Comparison of ENCODE assay signal across 34 mouse cellular contexts in the genomic region with DNA sequence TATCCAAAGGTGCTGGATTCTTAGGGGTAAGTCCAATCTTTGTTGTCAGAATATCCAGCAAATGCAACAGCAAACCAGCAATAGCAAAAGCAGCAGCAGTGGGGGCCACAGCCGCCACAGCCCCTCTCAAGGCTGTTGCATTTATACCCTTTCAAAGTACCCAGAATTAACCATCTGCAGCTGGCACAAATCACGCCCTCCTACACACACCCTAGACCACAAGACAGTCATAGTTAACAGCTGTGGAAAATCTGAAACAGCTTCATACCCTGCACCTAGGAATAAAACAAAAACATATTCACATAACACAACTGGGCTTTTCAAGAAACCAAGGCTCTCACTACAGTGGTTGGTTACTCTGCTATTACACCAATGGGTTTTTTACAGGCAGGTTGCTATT. TPM values are rescaled to one million over a fixed set of nuclear protein-coding genes. Genes with fewer than 3 reads are reported as not detected.
DNase-seq lines count a peak whose midpoint lies in the region; ATAC-seq lines count a peak whose summit lies in the region.
"Had no signal": no experiment of that assay in that cellular context is flagged by ENCODE, and none has a peak within 500 bp of the region (broad histone marks: within the 10 kb centered on the region; RNA-seq: fewer than 3 reads in every experiment).

No protein-coding gene starts in this region.

- H3K9ac ChIP-seq in embryonic facial prominence, embryonic 14.5 days (ENCODE audit: low read depth, low read length): no peak overlapping the region
- H3K9ac ChIP-seq: heart, embryonic 13.5 days; hindbrain, embryonic 14.5 days; kidney, embryonic 15.5 days; limb, embryonic 15.5 days; liver, embryonic 13.5 days; neural tube, embryonic 12.5 days had no signal

- DNase-seq in left cerebral cortex, postnatal 25 days (ENCODE audit: low spot score in 2 of 2): peak; percentile 12 to 15
- no peak for DNase-seq in left cerebral cortex, adult 11 months (ENCODE audit: low spot score)
- DNase-seq in NIH3T3 (ENCODE audit: low read depth): peak; percentile 5
- DNase-seq in embryonic facial prominence, embryonic 14.5 days (ENCODE audit: low spot score): peak; percentile 28
- DNase-seq in c-Kit-positive CD71-positive TER-119-positive erythroid progenitor cells, embryonic 14.5 days (ENCODE audit: low spot score): no peak
- DNase-seq in lung, adult 18-20 months: no peak
- no peak for DNase-seq in urinary bladder, adult 18-20 months (ENCODE audit: low spot score in 2 of 2)
- DNase-seq: adrenal gland, postnatal 14 days; cerebellum, adult 8-10 months; cerebellum, postnatal 25 days; embryo, embryonic 11 days; gastrocnemius, adult 2 months; heart, postnatal 10 days; kidney, adult 18-20 months; kidney, postnatal 25 days; liver, embryonic 13.5 days; lung, adult 2 months; lung, postnatal 10 days; midbrain, embryonic 14.5 days; right cerebral cortex, adult 18-20 months; spleen, adult 18-20 months; thymus, adult 18-20 months; thymus, postnatal 25 days had no signal

- intact Hi-C loops in left cerebral cortex, postnatal 25 days (cut with DNase I): no loop called here

- no peak overlapping the region for H3K4me3 ChIP-seq in embryonic facial prominence, embryonic 14.5 days (ENCODE audit: low read depth, low read length)
- H3K4me3 ChIP-seq: gastrocnemius, adult 2 months; heart, embryonic 13.5 days; kidney, embryonic 15.5 days; left cerebral cortex, adult 2 months; limb, embryonic 15.5 days; liver, embryonic 13.5 days; neural tube, embryonic 12.5 days had no signal

- H3K4me1 ChIP-seq in embryonic facial prominence, embryonic 14.5 days (ENCODE audit: control insufficient read depth, insufficient read depth, low read length): no peaks in the 10 kb centered on the region
- H3K4me1 ChIP-seq: heart, embryonic 13.5 days; kidney, embryonic 15.5 days; limb, embryonic 15.5 days; liver, embryonic 13.5 days; neural tube, embryonic 12.5 days had no signal

- H3K27ac ChIP-seq in embryonic facial prominence, embryonic 14.5 days (replicated peaks; ENCODE audit: low read depth, low read length): peak overlapping the region; percentile 21
- H3K27ac ChIP-seq: gastrocnemius, adult 2 months; heart, embryonic 13.5 days; hindbrain, embryonic 14.5 days; kidney, embryonic 15.5 days; left cerebral cortex, adult 2 months; limb, embryonic 15.5 days; liver, embryonic 13.5 days; macrophage; neural tube, embryonic 12.5 days had no signal

- ATAC-seq in embryonic facial prominence, embryonic 14.5 days (ENCODE audit: low read depth): peak; percentile 53; the same call in 1 of the 2 replicates
- ATAC-seq: forebrain, embryonic 14.5 days; inflammation-experienced regulatory T-cells, adult 6 months; Patski had no signal

- 47% methylated on average over 2 of the region's 2 CpGs for WGBS in embryonic facial prominence, embryonic 14.5 days

- H3K36me3 ChIP-seq in embryonic facial prominence, embryonic 14.5 days (ENCODE audit: control insufficient read depth, insufficient read depth, low read length): peaks cover 53% of the 10 kb centered on the region

- no peaks in the 10 kb centered on the region for H3K27me3 ChIP-seq in embryonic facial prominence, embryonic 14.5 days (replicated peaks; ENCODE audit: control insufficient read depth, insufficient read depth, low read length)
- H3K27me3 ChIP-seq: heart, embryonic 13.5 days; kidney, embryonic 15.5 days; limb, embryonic 15.5 days; liver, embryonic 13.5 days; neural tube, embryonic 12.5 days; Patski had no signal

- no peaks in the 10 kb centered on the region for H3K9me3 ChIP-seq in embryonic facial prominence, embryonic 14.5 days (ENCODE audit: control insufficient read depth, low read length)
- H3K9me3 ChIP-seq: G1E; heart, embryonic 13.5 days; kidney, embryonic 15.5 days; limb, embryonic 15.5 days; liver, embryonic 13.5 days; neural tube, embryonic 12.5 days had no signal

- H3K4me2 ChIP-seq in embryonic facial prominence, embryonic 14.5 days (ENCODE audit: low read depth, low read length): no peak overlapping the region
- H3K4me2 ChIP-seq: heart, embryonic 13.5 days; hindbrain, embryonic 14.5 days; kidney, embryonic 15.5 days; limb, embryonic 15.5 days; liver, embryonic 13.5 days; neural tube, embryonic 12.5 days had no signal

RNA-seq across cellular contexts. Expression of a gene that starts 34.6 kb away (rescaled TPM):
- 1 to 10 TPM; 4.9 to 5.5 TPM for total RNA-seq in left cerebral cortex, postnatal 25 days (2021)
- 76.9 and 89.2 TPM in 2 replicates for polyA plus RNA-seq in embryonic facial prominence, embryonic 14.5 days (2014; fragmentation: Nextera tagmentation; extraction: Ambion mirVana)

RNA-seq across cellular contexts. Expression of a gene that starts 49.4 kb away (rescaled TPM):
- total RNA-seq in left cerebral cortex, postnatal 25 days (2021): 10 to 100 TPM; 67.1 to 71.3 TPM
- 4.3 and 6.2 TPM in 2 replicates for polyA plus RNA-seq in embryonic facial prominence, embryonic 14.5 days (2014; fragmentation: Nextera tagmentation; extraction: Ambion mirVana)

Comparison
In these comparisons a context has a peak if more than half of its experiments do, and no peak if none do; other contexts are left out.
1. DNase-seq: peak in left cerebral cortex, postnatal 25 days (2 of 2), NIH3T3 (single experiment) and embryonic facial prominence, embryonic 14.5 days (single experiment); none in left cerebral cortex, adult 11 months (single experiment), c-Kit-positive CD71-positive TER-119-positive erythroid progenitor cells, embryonic 14.5 days (single experiment), lung, adult 18-20 months (0 of 2) and urinary bladder, adult 18-20 months (0 of 2).